Mouse (Mus musculus) thymus, adult 18-20 months (tissue): Measurements from ENCODE around the gene Slc28a1.

ENCODE experiments used
- DNase-seq, 2 experiments: peaks; one replicate each; pipeline ENCODE4 v3.0.0; 2022; ENCODE audit warnings: mixed read lengths in 2 of 2

Slc28a1 gene

GRCm38 (mm10) chr7:81114555-81114954, at the start of gene Slc28a1:
Gene Slc28a1, plus strand, starts transcription at chr7:81114799.
- DNase-seq: no peak

- no peak for DNase-seq
These were observed 47.9 kb upstream of the Slc28a1 start for GRCm38 (mm10) chr7:81066714-81067113.

- DNase-seq: no peak
These were observed 42.1 kb upstream of the Slc28a1 start for GRCm38 (mm10) chr7:81072463-81072862.

GRCm38 (mm10) chr7:81073273-81073672, 41.3 kb upstream of the Slc28a1 start:
- DNase-seq: no peak

- peak; percentile 18 to 48 for DNase-seq
These were observed 40.1 kb upstream of the Slc28a1 start for GRCm38 (mm10) chr7:81074546-81074945.

- DNase-seq: peak; percentile 63 to 73
These were observed 39.3 kb upstream of the Slc28a1 start for GRCm38 (mm10) chr7:81075299-81075698.

GRCm38 (mm10) chr7:81075732-81076131, 38.9 kb upstream of the Slc28a1 start:
- no peak for DNase-seq

- no peak for DNase-seq
These were observed 37.6 kb upstream of the Slc28a1 start for GRCm38 (mm10) chr7:81077009-81077408.

GRCm38 (mm10) chr7:81078740-81079139, 35.9 kb upstream of the Slc28a1 start:
- no peak for DNase-seq

GRCm38 (mm10) chr7:81093420-81093965, 21.1 kb upstream of the Slc28a1 start:
- no peak for DNase-seq

GRCm38 (mm10) chr7:81094104-81094757, 20.4 kb upstream of the Slc28a1 start:
- DNase-seq: no peak

- DNase-seq: no peak
These were observed 14.3 kb upstream of the Slc28a1 start for GRCm38 (mm10) chr7:81100341-81100740.

- DNase-seq: no peak
These were observed 11.7 kb upstream of the Slc28a1 start for GRCm38 (mm10) chr7:81102854-81103253.

- no peak for DNase-seq
These were observed 9.1 kb upstream of the Slc28a1 start for GRCm38 (mm10) chr7:81105525-81105924.

- no peak for DNase-seq
These were observed 6.4 kb upstream of the Slc28a1 start for GRCm38 (mm10) chr7:81108226-81108625.

- DNase-seq: no peak
These were observed 4.6 kb upstream of the Slc28a1 start for GRCm38 (mm10) chr7:81109717-81110651.

GRCm38 (mm10) chr7:81110791-81111190, 3.8 kb upstream of the Slc28a1 start:
- no peak for DNase-seq

- no peak for DNase-seq
These were observed 2.9 kb upstream of the Slc28a1 start for GRCm38 (mm10) chr7:81111729-81112128.

GRCm38 (mm10) chr7:81112686-81113360, 1.8 kb upstream of the Slc28a1 start:
- DNase-seq: no peak

GRCm38 (mm10) chr7:81121099-81121498, 6.5 kb downstream of the Slc28a1 start:
- no peak for DNase-seq

- no peak for DNase-seq
These were observed 8.2 kb downstream of the Slc28a1 start for GRCm38 (mm10) chr7:81122808-81123207.

GRCm38 (mm10) chr7:81123553-81123952, 9.0 kb downstream of the Slc28a1 start:
- DNase-seq: no peak

GRCm38 (mm10) chr7:81124773-81125172, 10.2 kb downstream of the Slc28a1 start:
- no peak for DNase-seq
